Mouse (Mus musculus) heart, adult 2 months (tissue): ENCODE data around the gene Gpr108. TPM values are rescaled to one million over a fixed set of nuclear protein-coding genes. Genes with fewer than 3 reads are reported as not detected.
A peak's percentile ranks its signal among the peaks of the same experiment; 100 is the strongest.

Source experiments
- DNase-seq, 2 experiments: peaks; one replicate each; pipeline ENCODE4 v3.0.0; 2021
- H3K27ac ChIP-seq: fragments of 200-600 bp; 2 replicates; pipeline ENCODE4 v1.8.1; 2022
- H3K27me3 ChIP-seq: fragments of 200-500 bp; 2 replicates; pipeline ENCODE4 v1.6.1; 2012; ENCODE audit warnings: mild to moderate bottlenecking, low read length, inconsistent platforms, mixed read lengths; ENCODE audit not compliant: control insufficient read depth, insufficient read depth
- H3K36me3 ChIP-seq: fragments of 200-500 bp; 2 replicates; pipeline ENCODE4 v1.6.1; 2012; ENCODE audit warnings: low read length, inconsistent platforms; ENCODE audit not compliant: control insufficient read depth, insufficient read depth
- H3K4me1 ChIP-seq: fragments of 200-500 bp; 2 replicates; pipeline ENCODE4 v1.6.1; 2011; ENCODE audit warnings: low read length; ENCODE audit not compliant: control insufficient read depth, insufficient read depth
- H3K4me3 ChIP-seq: fragments of 200-600 bp; 2 replicates; pipeline ENCODE4 v1.8.1; 2022
- H3K79me2 ChIP-seq: fragments of 200-500 bp; replicated peaks from 2 replicates; pipeline ENCODE4 v1.6.1; 2012; ENCODE audit warnings: mild to moderate bottlenecking, inconsistent platforms, low read length, moderate library complexity, mixed read lengths; ENCODE audit not compliant: control insufficient read depth, insufficient read depth
- H3K9ac ChIP-seq: fragments of 200-500 bp; 2 replicates; pipeline ENCODE4 v1.6.1; 2012; ENCODE audit warnings: low read depth, mild to moderate bottlenecking, control low read depth, inconsistent platforms, low read length, mixed read lengths
- CTCF ChIP-seq: fragments of 200-600 bp; IDR thresholded peaks from 2 replicates; pipeline ENCODE4 v1.8.1; 2022; ENCODE audit warnings: antibody characterized with exemption, mild to moderate bottlenecking, moderate library complexity
- EP300 ChIP-seq: fragments of 200-500 bp; IDR thresholded peaks from 2 replicates; pipeline ENCODE4 v1.6.1; 2011; ENCODE audit warnings: low read depth, low read length, control low read depth; ENCODE audit not compliant: insufficient read depth
- POLR2A ChIP-seq: fragments of 200-500 bp; IDR thresholded peaks from 2 replicates; pipeline ENCODE4 v1.6.1; 2011; ENCODE audit warnings: mild to moderate bottlenecking, low read depth, low read length, control low read depth; ENCODE audit not compliant: insufficient read depth
- WGBS: fragments of 180-500 bp; shearing (Covaris S2); methylation state at CpG from one replicate; pipeline ENCODE4 v1.1.7; 2018; 5-methylcytosine and 5-hydroxymethylcytosine counted together
- intact Hi-C: fragments of 180-260 bp; cut with DNase I; formaldehyde crosslinking; loops from one replicate; pipeline ENCODE4 v1.15.1; 2025
- polyA plus RNA-seq: library from polyadenylated mRNA; depleted of rRNA; stranded (reverse); fragments of >200 nt; gene quantifications from 2 replicates; pipeline ENCODE4 v1.2.3, GENCODE M21; 2012
- total RNA-seq, 2 experiments: library from RNA; stranded (reverse); gene quantifications; 2 replicates each; pipeline ENCODE4 v1.2.3; 2021

The Gpr108 gene
- total and polyA plus RNA-seq, 3 experiments, result 27.8 to 37.9 (median 32.7) TPM

GRCm38 (mm10) chr17:57264972-57265945 lies 17.0 kb upstream of the Gpr108 start:
- Histone ChIP-seq H3K27ac (no peak overlapping the region), H3K27me3 (no peaks in the 10 kb centered on the region), H3K4me1 (peaks cover 3% of the 10 kb centered on the region), H3K4me3 (no peak overlapping the region), H3K79me2 (no peaks in the 10 kb centered on the region), H3K9ac (no peak overlapping the region), H3K36me3 (peaks cover 6% of the 10 kb centered on the region)
- TF ChIP-seq CTCF (peak; percentile 7; the same call in 1 of the 2 replicates), POLR2A (no peak)
- DNase-seq, result peak; percentile 79 to 83
- WGBS, result 50% methylated on average over 22 of the region's 22 CpGs
- intact Hi-C loops, result no loop called here

- no peak for DNase-seq
- intact Hi-C loops, result no loop called here
- Histone ChIP-seq H3K27me3 (no peaks in the 10 kb centered on the region), H3K79me2 (no peaks in the 10 kb centered on the region), H3K4me1 (peaks cover 4% of the 10 kb centered on the region), H3K27ac (no peak overlapping the region), H3K9ac (no peak overlapping the region), H3K36me3 (peaks cover 13% of the 10 kb centered on the region), H3K4me3 (no peak overlapping the region)
- TF ChIP-seq CTCF (no peak), EP300 (no peak), POLR2A (no peak)
- 49% methylated on average over 2 of the region's 2 CpGs for WGBS
Observed at GRCm38 (mm10) chr17:57264164-57264563, 15.9 kb upstream of the Gpr108 start.

GRCm38 (mm10) chr17:57262901-57263550 lies 14.8 kb upstream of the Gpr108 start:
- TF ChIP-seq CTCF, result no peak
- TF ChIP-seq EP300, result no peak
- TF ChIP-seq POLR2A, result no peak
- peaks cover 13% of the 10 kb centered on the region for H3K36me3 ChIP-seq

GRCm38 (mm10) chr17:57261796-57262195 lies 13.6 kb upstream of the Gpr108 start:
- Histone ChIP-seq H3K36me3 (peaks cover 13% of the 10 kb centered on the region), H3K4me1 (peaks cover 4% of the 10 kb centered on the region), H3K27ac (no peak overlapping the region), H3K9ac (no peak overlapping the region), H3K4me3 (no peak overlapping the region), H3K27me3 (no peaks in the 10 kb centered on the region), H3K79me2 (no peaks in the 10 kb centered on the region)
- TF ChIP-seq CTCF, result no peak
- TF ChIP-seq EP300, result no peak
- no peak for TF ChIP-seq POLR2A
- 48% methylated on average over 1 of the region's 1 CpGs for WGBS
- DNase-seq, result no peak
- intact Hi-C loops, result no loop called here

More at GRCm38 (mm10) chr17:57262901-57263550, 14.8 kb upstream of the Gpr108 start:
- Histone ChIP-seq H3K79me2 (no peaks in the 10 kb centered on the region), H3K4me3 (no peak overlapping the region), H3K9ac (no peak overlapping the region), H3K27me3 (no peaks in the 10 kb centered on the region), H3K4me1 (peaks cover 4% of the 10 kb centered on the region), H3K27ac (no peak overlapping the region)
- no peak for DNase-seq
- intact Hi-C loops, result no loop called here
- 92% methylated on average over 17 of the region's 17 CpGs for whole genome bisulfite sequencing

GRCm38 (mm10) chr17:57261286-57261685 lies 13.0 kb upstream of the Gpr108 start:
- no peak for DNase-seq
- H3K36me3 ChIP-seq, result peaks cover 13% of the 10 kb centered on the region
- H3K27me3 ChIP-seq, result no peaks in the 10 kb centered on the region
- peaks cover 2% of the 10 kb centered on the region; the same call in 1 of the 2 replicates for H3K79me2 ChIP-seq
- intact Hi-C loops, result no loop called here
- no peak for TF ChIP-seq POLR2A
- TF ChIP-seq EP300, result no peak
- TF ChIP-seq CTCF, result no peak
- no peak overlapping the region for H3K9ac ChIP-seq
- H3K4me3 ChIP-seq, result no peak overlapping the region
- H3K27ac ChIP-seq, result no peak overlapping the region; the same call in 1 of the 2 replicates
- 94% methylated on average over 4 of the region's 4 CpGs for WGBS
- peaks cover 4% of the 10 kb centered on the region for H3K4me1 ChIP-seq
